Mouse (Mus musculus) forebrain, embryonic 16.5 days (tissue): Measurements from ENCODE around the gene Igf2bp3. TPM values are rescaled to one million over a fixed set of nuclear protein-coding genes. Genes with fewer than 3 reads are reported as not detected.

ENCODE experiments used
- polyA plus RNA-seq: library from polyadenylated mRNA; unstranded; fragments of >200 nt; fragmentation: Nextera tagmentation; extraction: Ambion mirVana; gene quantifications from 2 replicates; pipeline ENCODE4 v1.2.1, GENCODE M21; 2015

Gene Igf2bp3
- polyA plus RNA-seq, 1 experiment from 2014 or later, result 34.1 TPM

Other genes starting within 250 kb of the Igf2bp3 start
- gene Doxl2, start 240.0 kb downstream of the Igf2bp3 start, polyA plus RNA-seq, result not detected in 2 replicates
- not detected in 2 replicates for gene Svs1, start 228.1 kb downstream of the Igf2bp3 start, polyA plus RNA-seq
- 0.39 and 0.61 TPM in 2 replicates for gene Gpnmb, start 178.4 kb downstream of the Igf2bp3 start, polyA plus RNA-seq
- 59.1 and 61.8 TPM in 2 replicates for gene Malsu1, start 141.2 kb downstream of the Igf2bp3 start, polyA plus RNA-seq
- gene Tra2a, start 49.1 kb upstream of the Igf2bp3 start, polyA plus RNA-seq, result 154 and 163 TPM in 2 replicates
- gene Ccdc126, start 104.3 kb upstream of the Igf2bp3 start, polyA plus RNA-seq, result 10.3 and 12.4 TPM in 2 replicates
- gene Fam221a, start 152.8 kb upstream of the Igf2bp3 start, polyA plus RNA-seq, result 4.7 and 5.6 TPM in 2 replicates
- gene Stk31, start 180.6 kb upstream of the Igf2bp3 start, polyA plus RNA-seq, result not detected in 2 replicates